Mouse (Mus musculus): ENCODE measurements around the gene Ell2. TPM values are rescaled to one million over a fixed set of nuclear protein-coding genes. Genes with fewer than 3 reads are reported as not detected.

Ell2 gene
- polyA plus RNA-seq, 1 experiment: 5.1 TPM

DNA sequence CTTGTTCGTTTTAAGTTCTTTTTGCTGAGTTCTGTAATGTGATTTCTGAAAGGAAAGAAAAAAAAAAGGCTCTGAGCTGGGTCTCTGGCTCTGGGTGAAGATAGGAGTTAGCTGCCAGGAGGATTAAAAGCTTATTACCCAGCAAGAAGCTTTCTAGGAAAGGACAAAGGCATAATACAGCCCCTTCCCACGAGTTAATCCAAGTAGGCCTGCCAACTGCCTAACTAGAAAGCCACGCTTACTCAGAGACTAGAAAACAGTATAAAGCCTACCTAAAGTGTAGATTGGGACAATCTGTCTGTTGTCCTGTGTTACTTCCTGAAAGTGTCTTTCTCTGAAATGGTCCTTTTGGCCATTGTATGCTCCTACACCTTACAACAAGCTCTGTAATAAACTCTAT lies 111.9 kb downstream of the Ell2 start:
- no peaks in the 10 kb centered on the region for H3K27me3 ChIP-seq (ENCODE audit: control insufficient read depth, insufficient read depth, insufficient read length)
- no peak overlapping the region for H3K4me3 ChIP-seq
- H3ac ChIP-seq (ENCODE audit: control insufficient read depth, insufficient read length): no peak overlapping the region
- no peak overlapping the region for H3K4me2 ChIP-seq (ENCODE audit: low read depth)
- H3K36me3 ChIP-seq (ENCODE audit: control insufficient read depth, insufficient read depth): no peaks in the 10 kb centered on the region
- no peaks in the 10 kb centered on the region for H3K79me2 ChIP-seq (ENCODE audit: control insufficient read depth, insufficient read depth)
- TF ChIP-seq MYOG (IDR thresholded peaks at IDR 0.05; ENCODE audit: control insufficient read depth in 1 of 3, insufficient read depth in 1 of 3, insufficient read length in 2 of 3, low read depth in 2 of 3) (no peak), MYOD1 (IDR thresholded peaks at IDR 0.05; ENCODE audit: control insufficient read depth in 1 of 3, insufficient read length in 2 of 3, low read depth in 2 of 3) (no peak), MAX (IDR thresholded peaks at IDR 0.05; ENCODE audit: low read depth) (no peak), TCF12 (IDR thresholded peaks at IDR 0.05; ENCODE audit: insufficient read depth, poor library complexity, severe bottlenecking) (no peak), CEBPB (IDR thresholded peaks at IDR 0.05; ENCODE audit: insufficient read depth, poor library complexity, severe bottlenecking) (no peak), TCF3 (IDR thresholded peaks at IDR 0.05; ENCODE audit: insufficient read length, low read depth) (no peak), POLR2A (IDR thresholded peaks at IDR 0.05; ENCODE audit: insufficient read length, low read depth) (no peak), USF1 (IDR thresholded peaks at IDR 0.05; ENCODE audit: low read depth) (no peak), E2F4 (IDR thresholded peaks at IDR 0.05; ENCODE audit: insufficient read depth) (no peak), REST (IDR thresholded peaks at IDR 0.05; ENCODE audit: insufficient read depth, insufficient read length) (no peak), SRF (IDR thresholded peaks at IDR 0.05; ENCODE audit: control insufficient read depth, insufficient read length, low read depth) (no peak), POLR2AphosphoS2 (IDR thresholded peaks at IDR 0.05; ENCODE audit: insufficient read length, low read depth) (no peak)

DNA sequence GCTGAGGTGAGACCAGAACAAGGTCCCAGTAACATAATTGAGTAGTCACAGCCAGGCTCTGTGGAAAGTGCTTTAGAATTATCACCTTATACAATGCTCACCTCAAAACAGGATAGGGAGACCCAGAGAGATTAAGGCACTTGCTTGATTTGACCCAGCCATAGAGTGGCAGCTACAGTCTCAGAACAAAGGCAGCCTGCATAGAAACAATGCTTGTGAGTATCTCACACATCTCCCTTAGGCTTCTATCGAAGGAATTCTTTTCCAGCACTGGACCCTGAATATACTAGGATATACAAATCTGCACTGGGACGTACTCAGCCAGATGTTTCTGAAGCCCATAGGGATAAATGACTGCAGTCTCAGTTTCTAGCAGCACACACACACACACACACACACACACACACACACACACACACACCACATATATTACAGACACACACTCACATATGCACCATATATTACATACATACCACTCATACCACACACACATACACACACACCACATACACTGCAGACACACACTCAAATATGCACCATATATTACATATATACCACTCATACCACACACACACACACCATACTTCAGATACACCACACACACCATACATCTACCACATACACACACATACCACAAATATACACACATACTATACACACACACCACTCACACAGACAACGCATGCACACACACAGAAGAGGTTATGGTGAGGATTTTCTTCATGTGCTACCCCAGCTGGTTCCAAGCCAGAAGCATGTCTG lies 112.6 kb downstream of the Ell2 start:
- Histone ChIP-seq H3K79me2 (ENCODE audit: control insufficient read depth, insufficient read depth) (no peaks in the 10 kb centered on the region), H3ac (ENCODE audit: control insufficient read depth, insufficient read length) (no peak overlapping the region), H3K4me2 (ENCODE audit: low read depth) (no peak overlapping the region), H3K4me3 (no peak overlapping the region), H3K27me3 (ENCODE audit: control insufficient read depth, insufficient read depth, insufficient read length) (no peaks in the 10 kb centered on the region), H3K36me3 (ENCODE audit: control insufficient read depth, insufficient read depth) (no peaks in the 10 kb centered on the region)
- no peak for TF ChIP-seq TCF3 (IDR thresholded peaks at IDR 0.05; ENCODE audit: insufficient read length, low read depth)
- TF ChIP-seq MYOD1 (IDR thresholded peaks at IDR 0.05; ENCODE audit: control insufficient read depth in 1 of 3, insufficient read length in 2 of 3, low read depth in 2 of 3): no peak
- no peak for TF ChIP-seq TCF12 (IDR thresholded peaks at IDR 0.05; ENCODE audit: insufficient read depth, poor library complexity, severe bottlenecking)
- no peak for TF ChIP-seq SRF (IDR thresholded peaks at IDR 0.05; ENCODE audit: control insufficient read depth, insufficient read length, low read depth)
- no peak for TF ChIP-seq MAX (IDR thresholded peaks at IDR 0.05; ENCODE audit: low read depth)
- TF ChIP-seq POLR2A (IDR thresholded peaks at IDR 0.05; ENCODE audit: insufficient read length, low read depth): no peak
- no peak for TF ChIP-seq POLR2AphosphoS2 (IDR thresholded peaks at IDR 0.05; ENCODE audit: insufficient read length, low read depth)
- no peak for TF ChIP-seq MYOG (IDR thresholded peaks at IDR 0.05; ENCODE audit: control insufficient read depth in 1 of 3, insufficient read depth in 1 of 3, insufficient read length in 2 of 3, low read depth in 2 of 3)

DNA sequence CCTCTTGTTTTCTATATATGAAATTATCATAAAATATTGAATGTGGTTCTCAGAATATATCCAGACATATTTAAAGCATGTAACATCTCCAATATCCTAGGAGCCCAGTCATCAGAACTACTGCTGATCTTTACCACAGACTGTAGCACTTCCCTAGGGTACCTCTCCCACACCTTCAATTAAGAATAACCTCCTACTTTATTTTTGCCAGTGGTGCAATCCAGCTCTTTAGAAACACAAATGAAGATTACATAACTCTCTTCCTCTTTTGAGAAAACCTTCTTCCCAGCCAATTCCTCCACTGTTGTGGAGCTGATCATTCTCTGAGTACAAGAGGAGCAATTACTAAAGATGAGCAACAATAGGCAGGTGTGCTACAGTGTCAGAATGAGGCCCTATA lies 113.3 kb downstream of the Ell2 start:
- Histone ChIP-seq H3K4me3 (no peak overlapping the region), H3K79me2 (ENCODE audit: control insufficient read depth, insufficient read depth) (no peaks in the 10 kb centered on the region), H3K27me3 (ENCODE audit: control insufficient read depth, insufficient read depth, insufficient read length) (no peaks in the 10 kb centered on the region), H3K4me2 (ENCODE audit: low read depth) (no peak overlapping the region), H3K36me3 (ENCODE audit: control insufficient read depth, insufficient read depth) (no peaks in the 10 kb centered on the region), H3ac (ENCODE audit: control insufficient read depth, insufficient read length) (no peak overlapping the region)
- no peak for TF ChIP-seq SRF (IDR thresholded peaks at IDR 0.05; ENCODE audit: control insufficient read depth, insufficient read length, low read depth)
- TF ChIP-seq E2F4 (IDR thresholded peaks at IDR 0.05; ENCODE audit: insufficient read depth): no peak
- TF ChIP-seq MYOD1 (IDR thresholded peaks at IDR 0.05; ENCODE audit: control insufficient read depth in 1 of 3, insufficient read length in 2 of 3, low read depth in 2 of 3): no peak
- no peak for TF ChIP-seq CEBPB (IDR thresholded peaks at IDR 0.05; ENCODE audit: insufficient read depth, poor library complexity, severe bottlenecking)
- TF ChIP-seq REST (IDR thresholded peaks at IDR 0.05; ENCODE audit: insufficient read depth, insufficient read length): no peak
- no peak for TF ChIP-seq POLR2A (IDR thresholded peaks at IDR 0.05; ENCODE audit: insufficient read length, low read depth)

Other genes starting within 250 kb of the Ell2 start
- gene Glrx, start 133.1 kb downstream of the Ell2 start, polyA plus RNA-seq (2012; fragmentation: generic; extraction: Trizol): 27.5 TPM
- 5.7 TPM for gene Rhobtb3, start 237.2 kb downstream of the Ell2 start, polyA plus RNA-seq (2012; fragmentation: generic; extraction: Trizol)